Mouse (Mus musculus): ENCODE results near the gene Lix1.

Lix1 gene

GRCm38 (mm10) chr17:17402222-17403004 lies at the start of gene Lix1:
Lix1 (plus strand) TSS chr17:17402672.
- peak; percentile 47 for DNase-seq

GRCm38 (mm10) chr17:17373550-17373917 lies 28.9 kb upstream of the Lix1 start:
- no peak for DNase-seq

- peak; percentile 98 for DNase-seq
Measured at GRCm38 (mm10) chr17:17373918-17374910, 28.3 kb upstream of the Lix1 start, which contains the start of gene Riok2. Riok2 (plus strand) TSS chr17:17374309.

- no peak for DNase-seq
Measured at GRCm38 (mm10) chr17:17375581-17375980, 26.9 kb upstream of the Lix1 start.

- no peak for DNase-seq
Measured at GRCm38 (mm10) chr17:17383703-17384102, 18.8 kb upstream of the Lix1 start.

- no peak for DNase-seq
Measured at GRCm38 (mm10) chr17:17384502-17384901, 18.0 kb upstream of the Lix1 start.

GRCm38 (mm10) chr17:17386117-17386516 lies 16.4 kb upstream of the Lix1 start:
- no peak for DNase-seq

- no peak for DNase-seq
Measured at GRCm38 (mm10) chr17:17391823-17392222, 10.6 kb upstream of the Lix1 start.

- peak; percentile 7 for DNase-seq
Measured at GRCm38 (mm10) chr17:17392863-17393262, 9.6 kb upstream of the Lix1 start.

- DNase-seq, result no peak
Measured at GRCm38 (mm10) chr17:17393300-17393699, 9.2 kb upstream of the Lix1 start.

- peak; percentile 79 for DNase-seq
Measured at GRCm38 (mm10) chr17:17394336-17394735, 8.1 kb upstream of the Lix1 start.

GRCm38 (mm10) chr17:17396869-17397268 lies 5.6 kb upstream of the Lix1 start:
- DNase-seq, result no peak

- no peak for DNase-seq
Measured at GRCm38 (mm10) chr17:17398664-17399063, 3.8 kb upstream of the Lix1 start.

- DNase-seq, result no peak
Measured at GRCm38 (mm10) chr17:17403038-17403437, 566 bp downstream of the Lix1 start.

GRCm38 (mm10) chr17:17403578-17404112 lies 1.2 kb downstream of the Lix1 start:
- DNase-seq, result no peak

- DNase-seq, result peak; percentile 4
Measured at GRCm38 (mm10) chr17:17404811-17405544, 2.5 kb downstream of the Lix1 start.

GRCm38 (mm10) chr17:17405606-17406005 lies 3.1 kb downstream of the Lix1 start:
- DNase-seq, result no peak

- no peak for DNase-seq
Measured at GRCm38 (mm10) chr17:17408137-17408536, 5.7 kb downstream of the Lix1 start.

GRCm38 (mm10) chr17:17408720-17409478 lies 6.4 kb downstream of the Lix1 start:
- no peak for DNase-seq

- DNase-seq, result peak; percentile 3
Measured at GRCm38 (mm10) chr17:17409601-17410000, 7.1 kb downstream of the Lix1 start.

GRCm38 (mm10) chr17:17411443-17411842 lies 9.0 kb downstream of the Lix1 start:
- no peak for DNase-seq

GRCm38 (mm10) chr17:17412176-17412575 lies 9.7 kb downstream of the Lix1 start:
- no peak for DNase-seq

All from kidney, postnatal 14 days (tissue).